Mouse (Mus musculus) layer of hippocampus, adult 18-20 months (tissue): ENCODE measurements around the gene Pnp2. TPM values are rescaled to one million over a fixed set of nuclear protein-coding genes. Genes with fewer than 3 reads are reported as not detected.

Experiments used
- DNase-seq, 2 experiments: peaks; one replicate each; pipeline ENCODE4 v3.0.0; 2022; ENCODE audit warnings: low spot score in 2 of 2
- total RNA-seq, 2 experiments: library from RNA; stranded (reverse); gene quantifications; 2 replicates each; pipeline ENCODE4 v1.2.3; 2021

The Pnp2 gene
- total RNA-seq, 2 experiments from 2014 or later: 0.94 to 1.3 TPM

DNA sequence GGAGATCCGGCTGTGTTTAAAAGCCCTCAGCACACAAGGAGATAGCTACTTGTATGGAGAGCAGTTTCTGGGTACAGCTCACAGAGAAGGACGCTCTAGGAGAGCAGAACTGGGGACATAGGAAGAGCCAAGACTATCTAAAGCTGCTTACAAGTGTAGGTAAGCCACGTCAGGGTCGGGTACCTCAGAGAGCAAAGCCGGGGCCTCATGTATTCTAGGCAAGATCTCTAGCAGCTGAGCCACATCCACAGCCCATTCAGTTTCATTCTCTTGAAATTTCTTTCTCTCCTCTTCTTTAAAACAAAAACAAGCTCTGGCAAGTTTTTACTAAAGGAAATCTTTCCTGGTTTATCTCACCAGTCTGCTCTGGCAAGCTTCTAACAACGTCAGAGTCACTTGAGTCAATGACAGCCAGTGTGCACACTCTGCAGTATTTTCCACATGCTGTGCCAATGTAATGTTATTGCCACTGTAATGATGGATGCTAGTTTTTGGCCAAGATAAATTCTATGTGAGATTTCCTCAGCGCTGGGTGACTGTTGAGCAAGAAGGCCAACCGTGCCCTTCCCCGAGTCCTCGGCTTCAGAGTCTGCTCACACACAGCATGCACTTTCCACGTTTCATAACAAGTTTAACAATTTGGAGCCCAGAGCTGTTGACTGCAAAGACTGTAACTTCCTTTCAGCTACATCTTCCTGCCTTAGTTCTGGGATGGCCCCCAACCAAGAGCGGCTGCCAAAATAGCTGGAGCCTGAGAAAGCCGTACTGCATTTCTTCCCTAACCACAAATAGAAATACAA, 52.3 kb downstream of the Pnp2 start:
- peak; percentile 27 to 38 for DNase-seq

GRCm38 (mm10) chr14:51008781-51009180, 53.0 kb downstream of the Pnp2 start:
- no peak for DNase-seq

- DNase-seq: no peak
These were observed 53.8 kb downstream of the Pnp2 start for GRCm38 (mm10) chr14:51009572-51009971.

Other genes starting within 250 kb of the Pnp2 start
- gene Olfr748, start 248.6 kb upstream of the Pnp2 start, total RNA-seq: not detected
- gene Olfr749, start 210.9 kb upstream of the Pnp2 start, total RNA-seq: not detected
- 10 to 100 TPM; 58.9 to 62.2 TPM for gene Ttc5, start 170.5 kb upstream of the Pnp2 start, total RNA-seq
- not detected for gene Ccnb1ip1, start 148.3 kb upstream of the Pnp2 start, total RNA-seq
- 10 to 100 TPM; 22.1 to 28.9 TPM for gene Parp2, start 148.2 kb upstream of the Pnp2 start, total RNA-seq
- gene Tep1, start 85.4 kb upstream of the Pnp2 start, total RNA-seq: 1 to 10 TPM; 2.9 to 3.6 TPM
- gene Klhl33, start 58.5 kb upstream of the Pnp2 start, total RNA-seq: 1 to 10 TPM; 3.7 to 5.9 TPM
- 10 to 100 TPM; 34.9 to 39.0 TPM for gene Osgep, start 31.1 kb upstream of the Pnp2 start, total RNA-seq
- gene Apex1, start 31.0 kb upstream of the Pnp2 start, total RNA-seq: 10 to 100 TPM; 62.8 to 65.7 TPM
- gene Pip4p1, start 25.1 kb upstream of the Pnp2 start, total RNA-seq: 10 to 100 TPM; 86.4 to 96.1 TPM
- gene Pnp, start 24.9 kb upstream of the Pnp2 start, total RNA-seq: 10 to 100 TPM; 13.1 to 18.3 TPM
- 1 to 10 TPM; 6.2 to 9.3 TPM for gene Gm49342, start 11.5 kb upstream of the Pnp2 start, total RNA-seq
- gene Rnase10, start 51.8 kb downstream of the Pnp2 start, total RNA-seq: not detected
- not detected for gene Rnase9, start 85.9 kb downstream of the Pnp2 start, total RNA-seq
- not detected for gene Rnase11, start 94.2 kb downstream of the Pnp2 start, total RNA-seq
- not detected for gene Rnase12, start 101.7 kb downstream of the Pnp2 start, total RNA-seq
- gene Olfr750, start 118.4 kb downstream of the Pnp2 start, total RNA-seq: not detected
- gene Rnase4, start 135.1 kb downstream of the Pnp2 start, total RNA-seq: 10 to 100 TPM; 15.1 to 16.7 TPM
- 1 to 10 TPM; 3.3 to 5.5 TPM for gene Ang, start 135.2 kb downstream of the Pnp2 start, total RNA-seq
- not detected for gene Eddm3b, start 158.4 kb downstream of the Pnp2 start, total RNA-seq
- gene Rnase6, start 167.9 kb downstream of the Pnp2 start, total RNA-seq: under 1 TPM; 0.30 to 0.66 TPM
- 1 to 10 TPM; 2.4 to 3.7 TPM for gene Rnase1, start 190.8 kb downstream of the Pnp2 start, total RNA-seq
- gene Rnase2b, start 206.3 kb downstream of the Pnp2 start, total RNA-seq: under 1 TPM in 1 of 2 experiments, not detected in 1; 0.46 TPM
- gene Ang2, start 243.2 kb downstream of the Pnp2 start, total RNA-seq: not detected
- gene Ear14, start 247.4 kb downstream of the Pnp2 start, total RNA-seq: not detected